Mouse (Mus musculus) cerebral cortex, adult 2 months (tissue): ENCODE measurements around the gene Cdk2.

Source experiments
- WGBS: fragments of 180-500 bp; shearing (Covaris S2); methylation state at CpG from one replicate; pipeline ENCODE4 v1.1.7; 2018; 5-methylcytosine and 5-hydroxymethylcytosine counted together

Gene Cdk2

DNA sequence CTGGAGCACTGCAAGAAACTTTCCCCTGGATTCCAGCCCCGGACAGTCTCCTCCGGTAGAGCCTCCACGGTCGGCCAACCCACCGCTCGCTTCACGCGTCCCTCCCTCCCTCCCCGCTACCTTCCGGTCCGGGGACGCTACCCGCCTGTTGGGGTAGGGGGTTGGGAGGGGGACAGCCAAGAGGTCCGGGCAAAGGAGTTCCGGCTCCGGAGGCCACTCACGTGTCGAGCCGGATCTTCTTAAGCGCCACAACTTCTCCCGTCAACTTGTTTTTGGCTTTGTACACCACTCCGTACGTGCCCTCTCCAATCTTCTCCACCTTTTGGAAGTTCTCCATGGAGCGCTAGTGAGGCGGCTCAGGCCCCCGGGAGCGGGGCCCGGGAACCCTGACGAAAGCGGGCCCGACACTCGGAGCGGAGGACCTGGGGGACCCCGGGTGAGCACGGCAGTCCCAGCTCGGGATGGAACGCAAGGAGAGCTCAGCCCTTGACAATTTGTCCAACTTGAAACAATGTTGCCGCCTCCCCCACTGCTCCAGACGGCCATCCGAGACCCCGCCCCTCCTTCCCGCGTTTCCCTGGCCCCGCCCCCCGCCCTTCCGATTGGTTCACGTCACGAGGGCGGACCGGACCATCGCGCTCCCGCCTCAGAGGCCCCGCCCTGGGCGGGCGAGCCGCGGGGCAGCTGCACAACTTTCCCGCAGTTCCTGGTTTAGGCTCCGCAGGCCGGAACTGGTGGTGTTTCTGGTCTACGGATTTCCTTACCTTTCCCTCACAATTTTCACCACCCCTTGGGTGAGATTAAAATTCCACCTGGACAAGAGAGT is at the start of gene Cdk2:
TSS of gene Cdk2 (minus strand) at position 541 of the 826 bp plus-strand sequence.
- WGBS, result under 1% methylated on average over 62 of the region's 62 CpGs

DNA sequence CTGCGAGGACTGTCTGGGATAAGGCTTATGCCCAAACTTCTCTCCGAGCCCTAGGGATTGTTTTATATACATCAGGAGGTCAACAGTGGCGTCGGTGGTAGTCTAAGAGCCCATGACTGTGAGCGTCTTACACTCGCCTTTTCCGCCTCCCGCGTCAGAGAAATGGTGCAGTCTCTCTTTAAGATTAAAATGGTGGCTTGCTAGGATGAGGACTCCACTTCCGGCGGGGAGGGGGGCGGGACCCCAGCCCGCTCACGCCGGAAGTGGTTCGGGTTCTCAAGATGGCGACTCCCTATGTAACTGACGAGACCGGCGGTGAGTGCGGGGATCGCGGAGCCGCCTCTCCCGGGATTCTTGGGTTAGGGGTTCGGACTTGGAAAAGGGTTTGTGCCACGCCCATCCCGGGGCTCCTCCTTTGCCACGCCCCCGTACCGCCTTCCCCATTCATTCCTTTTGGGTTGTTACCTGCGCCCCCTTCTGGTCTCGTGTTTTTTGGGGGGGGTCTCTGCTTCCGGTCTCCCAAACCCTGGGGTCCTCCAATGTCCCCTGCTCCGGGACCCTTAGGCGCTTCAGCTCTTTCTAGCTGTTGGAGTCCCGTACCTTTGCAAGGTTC is 43.5 kb upstream of the Cdk2 start:
- under 1% methylated on average over 37 of the region's 37 CpGs for WGBS

DNA sequence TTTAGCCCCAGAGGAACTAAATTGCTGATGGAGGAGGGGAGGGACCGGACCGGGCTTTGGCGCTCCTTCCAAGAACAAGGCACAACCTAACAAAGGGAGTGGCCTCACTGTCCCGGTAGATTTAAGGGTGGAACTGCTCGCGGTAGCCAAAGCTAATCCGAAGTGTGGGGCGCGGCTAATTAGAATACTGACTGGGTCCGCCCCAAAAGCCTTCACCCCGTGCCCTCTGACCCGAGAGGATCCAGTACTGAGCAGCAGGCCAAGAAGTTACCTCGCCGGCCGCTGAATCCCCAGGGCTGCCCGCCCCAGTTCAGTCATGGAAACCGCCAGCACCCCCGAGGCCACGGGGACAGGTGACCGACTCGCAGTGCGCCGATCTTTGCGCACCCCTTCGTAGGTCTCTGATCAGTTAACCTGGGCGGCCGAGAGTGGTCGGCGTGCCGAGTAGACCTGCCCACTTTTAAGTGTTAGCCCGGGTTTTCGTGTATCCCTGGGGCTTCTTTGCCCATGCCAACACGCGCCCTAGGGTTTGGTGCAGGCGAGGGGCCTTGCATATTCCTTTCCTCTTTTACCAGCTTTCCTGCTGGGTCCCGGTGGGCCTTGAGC is 42.9 kb upstream of the Cdk2 start, which contains the start of gene Pym1:
TSS of gene Pym1 (plus strand) at position 244 of the 606 bp plus-strand sequence.
- under 1% methylated on average over 36 of the region's 36 CpGs for WGBS

DNA sequence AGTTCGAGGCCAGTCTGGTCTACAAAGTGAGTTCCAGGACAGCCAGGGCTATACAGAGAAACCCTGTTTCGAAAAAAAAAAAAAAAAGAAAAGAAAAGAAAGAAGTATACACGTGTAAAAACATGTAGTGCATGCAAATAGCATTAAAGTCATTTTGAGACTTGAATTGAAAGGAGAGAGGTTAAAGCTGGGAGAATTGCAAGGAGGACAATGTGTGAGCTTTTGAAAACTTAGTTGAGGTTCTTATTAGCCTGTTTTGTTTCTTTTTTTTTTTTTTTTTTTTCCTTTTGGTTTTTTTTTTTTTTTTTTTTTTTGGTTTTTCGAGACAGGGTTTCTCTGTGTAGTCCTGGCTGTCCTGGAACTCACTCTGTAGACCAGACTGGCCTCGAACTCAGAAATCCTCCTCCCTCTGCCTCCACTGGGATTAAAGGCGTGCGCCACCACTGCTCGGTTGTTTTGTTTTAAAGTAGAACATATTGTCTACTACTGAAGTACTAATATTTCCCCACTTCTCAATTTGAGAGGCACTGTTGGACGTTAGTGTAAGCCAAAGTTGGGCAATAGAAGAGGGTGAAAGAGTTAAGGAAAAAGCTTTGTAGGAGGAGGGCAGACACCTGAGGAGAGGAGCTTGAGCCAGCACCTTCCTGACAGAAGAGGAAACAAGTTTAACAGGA is 42.3 kb upstream of the Cdk2 start:
- 39% methylated on average over 9 of the region's 9 CpGs for WGBS

DNA sequence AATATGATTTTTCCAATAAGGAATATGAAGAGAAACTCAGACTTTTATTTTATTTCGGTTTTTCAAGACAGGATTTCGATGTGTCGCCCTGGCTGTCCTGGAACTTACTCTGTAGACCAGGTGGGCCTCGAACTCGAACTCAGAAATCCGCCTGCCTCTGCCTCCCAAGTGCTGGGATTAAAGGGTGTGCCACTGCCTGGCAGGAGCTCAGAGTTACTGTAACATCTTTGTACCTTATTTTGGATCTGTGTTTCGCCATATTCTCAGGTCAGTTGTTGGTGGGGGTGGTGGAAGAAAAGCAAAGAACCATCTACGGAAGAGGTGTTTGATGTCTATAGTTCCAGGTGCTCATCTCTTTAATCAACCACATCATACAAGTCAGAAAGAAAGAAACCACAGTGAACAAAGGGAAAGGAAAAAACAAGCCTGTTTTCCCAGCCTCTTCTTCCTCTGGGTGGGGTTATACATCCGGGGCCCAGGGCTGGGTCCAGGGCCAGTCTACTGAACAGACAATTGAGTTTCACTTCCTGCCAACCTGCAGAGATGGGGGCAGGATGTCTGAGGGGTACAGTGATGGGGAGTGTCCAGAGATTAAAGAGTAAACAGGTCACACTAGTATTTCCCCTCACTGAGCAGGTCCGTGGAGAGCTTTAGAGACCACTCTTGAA is 41.2 kb upstream of the Cdk2 start:
- 92% methylated on average over 10 of the region's 10 CpGs for WGBS

DNA sequence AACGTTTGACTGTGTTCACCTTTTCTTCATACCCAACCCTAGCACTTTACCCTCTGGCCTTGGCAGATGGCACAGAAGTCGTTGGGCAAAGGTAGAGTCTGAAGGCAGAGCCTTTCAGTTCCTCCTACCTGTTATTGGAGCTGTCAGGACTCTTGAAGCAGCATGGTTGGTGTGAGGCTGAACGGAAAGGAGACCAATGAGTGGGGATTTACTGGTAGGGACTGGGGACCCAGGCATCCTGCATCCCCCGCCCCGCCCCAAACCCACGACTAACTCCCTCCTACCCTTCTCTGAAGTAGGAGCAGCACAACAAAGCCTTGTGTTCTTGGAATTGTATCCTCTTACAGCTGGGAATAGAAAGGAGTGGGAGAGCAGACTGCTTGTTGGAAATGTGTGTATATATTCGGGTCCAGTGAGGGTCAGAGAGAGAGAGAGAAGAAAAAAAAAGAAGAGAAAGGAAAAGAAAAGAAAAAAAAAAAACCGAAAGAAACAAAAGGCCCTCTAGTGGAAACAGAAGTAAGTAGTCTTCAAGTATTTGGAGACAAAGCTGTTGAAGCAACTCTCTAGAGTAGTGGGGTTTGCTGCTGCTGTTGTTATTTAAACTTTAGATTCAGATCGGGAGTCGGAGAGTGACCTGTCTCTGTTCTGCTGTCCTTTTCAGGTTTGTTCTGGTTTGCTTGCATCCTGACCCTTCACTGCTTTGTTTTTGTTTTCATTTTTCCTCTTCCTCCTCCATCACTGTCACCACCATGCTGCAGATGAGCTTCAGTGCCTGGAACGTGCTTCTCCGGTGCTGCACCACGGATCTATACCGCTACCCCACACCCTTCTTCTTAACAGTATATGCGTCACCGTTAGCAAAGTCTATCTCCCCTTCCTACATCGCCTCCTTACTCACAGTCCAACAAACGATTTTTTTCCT is 40.1 kb upstream of the Cdk2 start, which contains the start of gene Dgka:
TSS of gene Dgka (minus strand) at position 176 of the 922 bp plus-strand sequence.
- 25% methylated on average over 18 of the region's 18 CpGs for WGBS

DNA sequence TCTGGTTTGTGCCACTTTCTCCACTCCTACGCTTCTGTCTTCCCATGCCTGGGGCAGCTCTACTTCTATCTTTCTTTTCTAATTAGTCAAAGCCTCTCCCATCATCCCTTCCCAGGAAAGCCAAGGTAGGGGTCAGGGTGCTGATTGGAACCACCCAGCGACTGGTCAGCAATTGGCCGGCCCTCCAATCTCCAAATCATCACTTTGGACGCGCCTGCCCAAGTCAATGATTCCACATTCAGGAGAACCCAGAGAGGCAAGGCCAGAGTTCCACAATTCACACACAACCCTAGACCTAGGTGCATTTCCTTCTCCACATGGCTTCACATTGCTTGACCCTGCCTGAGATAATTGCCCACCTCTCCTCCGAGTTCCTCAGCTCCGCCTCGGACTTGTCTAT is 39.4 kb upstream of the Cdk2 start:
- WGBS, result 41% methylated on average over 8 of the region's 8 CpGs

DNA sequence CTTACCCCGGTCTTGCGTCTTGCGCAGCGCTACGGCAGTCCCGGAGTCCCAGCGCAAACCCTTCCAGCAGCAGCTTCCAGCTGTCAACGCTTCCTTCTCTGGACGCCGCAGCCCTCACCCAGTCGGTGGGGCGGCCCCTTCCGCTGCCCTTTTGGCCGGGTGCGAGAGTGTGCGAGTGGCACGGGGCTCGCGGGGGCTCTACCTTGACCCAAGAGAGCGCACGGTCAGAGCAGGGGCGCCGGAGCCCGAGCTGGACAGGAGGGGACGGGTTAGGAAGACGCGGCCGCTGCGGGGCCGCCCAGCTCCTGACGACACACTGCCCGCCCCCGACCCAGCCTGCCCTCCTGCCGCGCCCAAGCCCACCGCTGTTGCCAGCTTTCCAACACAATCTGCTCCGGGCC is 39.0 kb upstream of the Cdk2 start:
- WGBS, result under 1% methylated on average over 37 of the region's 37 CpGs

DNA sequence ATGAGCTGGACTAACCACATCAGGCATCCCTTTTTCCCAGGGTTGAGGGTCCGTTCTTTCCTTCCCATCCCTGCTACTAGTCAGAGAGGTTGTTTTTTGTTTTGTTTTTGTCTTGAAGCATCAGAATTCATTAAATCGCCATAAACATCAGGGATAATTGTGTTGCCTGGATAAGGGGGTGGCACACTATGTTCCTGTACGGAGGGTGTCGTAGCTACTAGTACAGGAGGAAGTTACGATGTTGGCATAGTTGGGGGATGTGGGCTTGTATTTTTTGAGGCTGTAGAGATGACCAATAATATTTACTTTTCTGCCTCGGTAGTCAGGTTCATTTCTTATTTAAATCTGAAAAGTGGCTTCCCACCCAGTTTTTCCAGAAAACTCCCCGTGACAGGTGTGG is 38.4 kb upstream of the Cdk2 start:
- 3% methylated on average over 7 of the region's 7 CpGs for WGBS

DNA sequence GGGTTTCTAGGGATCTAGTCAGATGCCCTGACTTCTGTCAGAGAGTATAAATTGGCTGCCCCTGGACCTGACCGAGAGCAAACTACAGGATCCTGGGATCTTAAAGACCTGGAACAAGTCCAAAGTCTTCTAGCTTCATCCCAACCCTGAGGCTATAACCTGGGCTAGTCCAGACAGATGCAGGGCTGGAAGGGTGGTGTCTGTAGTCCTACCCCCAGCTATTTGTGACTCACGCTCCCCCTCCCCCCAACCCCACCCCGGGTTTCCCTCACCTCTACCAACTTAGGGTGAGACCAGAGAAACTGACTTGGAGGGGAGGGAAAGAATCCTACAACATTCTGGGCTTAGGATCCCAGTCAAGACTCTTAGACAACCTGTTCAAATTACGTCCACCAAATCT is 37.8 kb upstream of the Cdk2 start:
- WGBS, result 32% methylated on average over 4 of the region's 4 CpGs

DNA sequence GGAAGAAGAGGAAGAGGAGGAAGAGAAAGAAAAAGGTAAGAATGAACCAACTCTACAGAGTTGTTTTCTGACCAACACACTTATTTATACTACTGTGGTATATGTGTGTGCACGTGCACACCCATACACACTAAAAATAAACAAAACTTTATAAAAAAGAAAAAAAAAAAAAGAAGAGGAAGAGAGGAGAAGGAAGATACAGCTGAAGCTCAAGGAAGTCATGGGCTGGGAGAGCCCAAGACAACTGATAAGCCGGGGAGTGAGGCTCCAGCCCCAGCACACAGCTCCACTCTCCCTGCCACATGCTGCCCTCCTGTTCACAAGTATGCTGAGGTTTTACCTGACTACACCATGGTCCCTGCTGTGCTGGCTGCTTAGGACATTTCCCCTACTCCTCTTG is 35.5 kb upstream of the Cdk2 start:
- 70% methylated on average over 2 of the region's 2 CpGs for WGBS

DNA sequence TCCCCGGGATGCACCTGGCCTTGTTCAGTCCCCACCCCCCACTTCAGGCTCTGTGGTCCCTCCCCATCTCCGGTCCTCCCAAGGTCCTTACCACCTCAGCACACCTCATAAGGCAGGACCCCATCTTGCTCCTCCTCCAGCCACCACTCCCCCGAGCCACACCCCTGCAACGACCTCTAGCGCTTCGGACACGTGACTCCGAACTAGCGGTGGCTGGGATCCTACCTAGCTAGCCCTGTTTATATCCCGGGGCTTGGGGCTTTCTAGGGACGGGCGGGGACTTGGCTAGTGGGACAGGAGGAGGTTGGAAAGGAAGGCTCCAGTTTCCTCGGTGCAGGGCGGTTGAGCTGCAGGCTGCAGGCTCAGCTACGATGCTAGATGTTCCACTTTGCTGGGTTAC is 32.6 kb upstream of the Cdk2 start:
- 12% methylated on average over 15 of the region's 15 CpGs for WGBS

DNA sequence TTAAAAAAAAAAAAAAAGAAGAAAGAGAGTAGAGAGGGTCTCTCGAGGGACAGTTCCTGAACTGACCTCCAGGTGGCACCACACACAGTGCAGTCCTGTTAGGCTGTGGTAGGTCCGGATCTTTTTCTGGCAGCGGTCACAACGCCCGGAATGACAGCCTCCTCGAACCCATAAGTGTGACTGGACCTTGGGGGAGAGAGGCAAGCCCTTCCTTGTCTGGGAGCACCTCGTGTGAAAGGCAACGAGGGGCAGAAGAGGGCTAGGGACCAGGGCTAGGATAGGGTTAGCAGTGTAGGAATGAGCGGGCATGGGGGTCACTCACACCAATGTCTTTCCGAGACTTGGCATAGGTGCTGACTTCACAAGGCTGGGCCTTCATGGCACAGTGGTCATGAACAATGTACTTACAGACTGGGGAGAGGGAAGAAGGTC is 26.2 kb upstream of the Cdk2 start:
- 24% methylated on average over 10 of the region's 10 CpGs for WGBS

DNA sequence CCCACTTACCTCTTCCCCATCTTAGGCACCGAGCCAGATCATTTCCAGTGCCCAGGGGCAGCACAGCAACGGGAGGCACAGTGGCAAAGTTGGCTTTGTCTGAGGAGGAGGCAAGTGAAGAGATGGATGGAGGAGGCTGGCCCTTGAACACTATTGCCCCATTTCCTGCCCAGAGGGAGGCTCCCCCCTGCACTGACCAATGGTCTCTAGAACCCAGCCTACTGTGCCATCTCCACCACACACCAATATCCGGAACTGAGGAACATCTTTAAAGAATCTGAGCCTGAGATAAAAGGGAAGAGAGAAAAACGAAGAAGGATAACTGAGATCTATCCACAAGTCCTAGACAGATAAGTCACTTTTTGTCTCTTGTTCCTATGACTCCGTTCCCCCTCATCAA is 23.2 kb upstream of the Cdk2 start:
- whole genome bisulfite sequencing, result 85% methylated on average over 5 of the region's 5 CpGs

DNA sequence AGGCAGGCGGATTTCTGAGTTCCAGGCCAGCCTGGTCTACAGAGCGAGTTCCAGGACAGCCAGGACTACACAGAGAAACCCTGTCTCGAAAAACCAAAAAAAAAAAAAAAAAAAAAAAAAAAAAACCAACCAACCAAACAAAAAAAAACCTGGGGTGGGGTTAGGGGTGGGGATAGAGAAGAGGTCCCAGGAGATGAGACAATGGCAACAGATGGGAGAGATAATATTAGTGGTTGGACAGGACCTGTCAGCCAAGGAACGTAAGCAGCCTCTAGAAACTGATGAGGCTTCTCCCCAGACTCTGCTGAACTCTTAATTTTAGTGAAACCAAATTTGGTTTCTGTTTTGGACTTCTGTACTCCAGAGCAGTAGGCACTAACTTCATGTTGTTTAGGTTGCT is 20.6 kb upstream of the Cdk2 start:
- WGBS, result 88% methylated on average over 4 of the region's 4 CpGs

DNA sequence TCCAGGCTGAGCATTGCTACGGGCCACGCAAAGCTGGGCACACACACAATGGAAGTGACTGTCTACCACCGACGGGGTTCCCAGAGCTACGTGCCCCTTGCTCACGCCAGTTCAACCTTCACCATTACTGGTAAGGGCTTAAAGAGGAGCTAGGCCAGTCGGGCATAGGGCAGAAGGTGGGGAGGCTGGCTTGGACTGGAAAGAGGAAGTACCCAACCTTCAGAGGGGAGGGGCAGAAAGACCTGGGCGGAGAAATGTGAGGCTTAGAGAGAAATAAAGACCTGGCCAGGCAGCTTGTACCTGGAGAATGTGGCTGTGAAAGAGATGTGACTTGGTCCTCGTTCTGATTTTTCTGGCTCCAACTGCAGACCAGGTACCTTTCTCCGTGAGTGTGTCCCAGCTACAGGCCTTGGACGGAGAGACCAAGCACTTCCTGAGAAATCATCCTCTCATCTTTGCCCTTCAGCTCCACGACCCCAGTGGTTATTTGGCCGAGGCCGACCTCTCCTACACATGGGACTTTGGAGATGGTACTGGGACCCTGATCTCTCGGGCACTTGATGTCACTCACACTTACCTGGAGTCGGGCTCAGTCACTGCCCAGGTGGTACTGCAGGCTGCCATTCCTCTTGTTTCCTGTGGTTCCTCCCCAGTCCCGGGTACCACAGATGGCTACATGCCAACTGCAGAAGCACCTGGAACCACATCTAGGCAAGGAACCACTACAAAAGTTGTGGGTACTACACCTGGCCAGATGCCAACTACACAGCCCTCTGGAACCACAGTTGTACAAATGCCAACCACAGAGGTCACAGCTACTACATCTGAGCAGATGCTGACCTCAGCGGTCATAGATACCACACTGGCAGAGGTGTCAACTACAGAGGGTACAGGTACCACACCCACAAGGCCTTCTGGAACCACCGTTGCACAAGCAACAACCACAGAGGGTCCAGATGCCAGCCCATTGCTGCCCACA is 11.0 kb upstream of the Cdk2 start:
- 86% methylated on average over 19 of the region's 19 CpGs for WGBS

DNA sequence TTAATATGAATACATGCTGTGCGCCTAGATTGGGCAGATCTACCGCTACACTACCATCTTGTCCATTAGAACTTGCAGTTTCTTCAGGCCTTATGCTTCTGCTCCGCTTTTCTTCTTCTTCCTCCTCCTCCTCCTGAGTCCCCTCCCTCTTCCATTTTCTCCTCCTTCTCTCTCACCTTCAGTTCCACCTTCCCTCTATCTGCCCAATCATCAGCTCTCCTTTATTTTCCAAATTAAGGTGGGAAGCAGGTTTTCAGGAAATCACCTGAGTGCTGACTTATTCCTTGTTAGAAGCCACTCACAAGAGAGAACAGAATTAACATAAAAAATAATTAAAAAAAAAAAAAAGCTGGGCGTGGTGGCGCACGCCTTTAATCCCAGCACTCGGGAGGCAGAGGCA is 6.5 kb upstream of the Cdk2 start:
- WGBS, result 96% methylated on average over 7 of the region's 7 CpGs

DNA sequence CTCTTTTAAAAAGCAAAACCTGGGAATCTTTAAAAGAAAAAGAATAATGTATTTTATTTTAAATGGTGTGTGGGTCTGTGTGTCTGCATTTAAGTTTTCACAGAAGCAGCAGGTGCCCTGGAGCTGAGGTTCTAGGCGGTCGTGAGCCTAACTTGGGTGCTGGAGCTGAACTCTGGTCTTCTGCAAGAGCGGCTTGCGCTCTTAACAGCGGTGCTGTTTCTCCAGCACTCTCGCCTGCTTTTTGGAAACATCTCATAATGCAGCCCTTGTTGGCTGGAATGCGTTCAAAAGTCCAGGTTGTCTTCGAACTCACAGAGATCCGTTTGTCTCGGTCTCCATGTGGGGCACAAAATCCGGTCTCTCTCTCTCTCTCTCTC is 474 bp upstream of the Cdk2 start:
- WGBS, result 8% methylated on average over 11 of the region's 11 CpGs

DNA sequence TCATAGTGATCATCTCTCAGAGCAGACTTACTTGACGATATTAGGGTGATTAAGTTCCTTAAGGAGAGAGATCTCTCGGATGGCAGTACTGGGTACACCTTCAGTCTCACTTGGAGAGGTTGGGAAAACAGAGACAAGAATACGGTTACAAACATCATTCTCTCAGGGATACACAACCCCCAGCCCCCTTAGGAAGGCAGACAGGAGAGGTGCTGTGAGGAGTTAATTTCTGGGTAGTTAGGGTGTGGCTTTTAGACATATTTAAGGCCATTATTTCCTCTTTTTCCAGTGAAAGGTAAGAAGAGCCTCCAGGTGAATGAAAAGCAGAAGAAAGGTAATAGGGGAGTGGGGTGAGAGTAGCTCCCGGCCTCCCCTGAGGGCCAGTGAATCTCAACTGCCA is 936 bp downstream of the Cdk2 start, which contains the start of gene Pmel:
TSS of gene Pmel (plus strand) at position 301 of the 400 bp plus-strand sequence.
- WGBS, result 43% methylated on average over 4 of the region's 4 CpGs
